2 mouse cellular contexts compared by ENCODE assay signal in the genomic region with DNA sequence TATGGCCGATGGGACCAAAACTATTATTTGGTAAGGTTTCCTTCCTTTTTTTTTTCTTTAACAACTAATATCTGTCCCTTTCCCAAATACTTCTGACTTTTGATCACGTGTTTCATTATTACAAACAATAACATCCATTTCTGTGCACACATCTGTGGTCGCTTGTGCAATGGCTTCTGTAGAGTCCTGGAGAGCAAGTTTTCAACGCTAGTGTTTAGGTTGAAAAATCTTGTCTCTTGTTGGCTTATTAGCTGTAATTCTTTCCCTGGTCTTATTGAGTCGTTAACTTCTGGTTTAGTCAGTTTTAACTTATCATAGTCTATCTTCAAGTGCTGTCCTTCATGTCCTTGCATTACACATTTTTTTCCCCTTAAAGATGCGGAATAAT.
TF ChIP-seq lines count a peak whose summit lies in the region.

No protein-coding gene starts in this region.

TF ChIP-seq in MEL, 35 proteins besides CTCF, POLR2A, EP300 and RAD21 (continued from another document):
- no peak for TF ChIP-seq POLR2AphosphoS2 (IDR thresholded peaks at IDR 0.05; ENCODE audit: low read length)
- no peak for TF ChIP-seq POLR2AphosphoS5 (IDR thresholded peaks at IDR 0.05; ENCODE audit: borderline replicate concordance, low read depth, low read length)
- TF ChIP-seq SIN3A (IDR thresholded peaks at IDR 0.05; ENCODE audit: low read length), result no peak
- TF ChIP-seq CHD2 (IDR thresholded peaks at IDR 0.05; ENCODE audit: low read length), result no peak
- no peak for TF ChIP-seq MYC (IDR thresholded peaks at IDR 0.05; ENCODE audit: low read depth, low read length)
- no peak for TF ChIP-seq GABPA (IDR thresholded peaks at IDR 0.05; ENCODE audit: low read depth, low read length)
- TF ChIP-seq BHLHE40 (IDR thresholded peaks at IDR 0.05; ENCODE audit: borderline replicate concordance, low read depth, low read length), result no peak
- TF ChIP-seq ELF1 (IDR thresholded peaks at IDR 0.05; ENCODE audit: low read depth, low read length), result no peak
- TF ChIP-seq MAFK (IDR thresholded peaks at IDR 0.05; ENCODE audit: borderline replicate concordance, low read depth, low read length), result no peak
- no peak for TF ChIP-seq NRF1 (IDR thresholded peaks at IDR 0.05; ENCODE audit: insufficient read depth, low read depth, low read length, poor library complexity, severe bottlenecking)
- TF ChIP-seq USF2 (IDR thresholded peaks at IDR 0.05; ENCODE audit: borderline replicate concordance in 1 of 2, insufficient read depth in 1 of 2, low read depth in 1 of 2, low read length in 2 of 2), result no peak

TF ChIP-seq in myocyte, 11 proteins besides CTCF, POLR2A, EP300 and RAD21 (continued from another document):
- TF ChIP-seq MAX (IDR thresholded peaks at IDR 0.05; ENCODE audit: low read depth), result no peak
- TF ChIP-seq SRF (IDR thresholded peaks at IDR 0.05; ENCODE audit: control insufficient read depth, insufficient read length, low read depth), result no peak
- TF ChIP-seq REST (IDR thresholded peaks at IDR 0.05; ENCODE audit: insufficient read depth, insufficient read length), result no peak
- no peak for TF ChIP-seq MYOG (IDR thresholded peaks at IDR 0.05; ENCODE audit: control insufficient read depth in 1 of 3, insufficient read depth in 1 of 3, insufficient read length in 2 of 3, low read depth in 2 of 3)
- no peak for TF ChIP-seq MYOD1 (IDR thresholded peaks at IDR 0.05; ENCODE audit: control insufficient read depth in 1 of 3, insufficient read length in 2 of 3, low read depth in 2 of 3)
- TF ChIP-seq E2F4 (IDR thresholded peaks at IDR 0.05; ENCODE audit: insufficient read depth), result no peak
- TF ChIP-seq CEBPB (IDR thresholded peaks at IDR 0.05; ENCODE audit: insufficient read depth, poor library complexity, severe bottlenecking), result no peak
- TF ChIP-seq USF1 (IDR thresholded peaks at IDR 0.05; ENCODE audit: low read depth), result no peak
- no peak for TF ChIP-seq TCF3 (IDR thresholded peaks at IDR 0.05; ENCODE audit: insufficient read length, low read depth)
- TF ChIP-seq TCF12 (IDR thresholded peaks at IDR 0.05; ENCODE audit: insufficient read depth, poor library complexity, severe bottlenecking), result no peak
